Mouse (Mus musculus): Measurements from ENCODE around the gene Olfr1414.

- TF ChIP-seq POLR2A (IDR thresholded peaks at IDR 0.05; ENCODE audit: borderline replicate concordance, insufficient read depth, low read length) (no peak), CTCF (IDR thresholded peaks at IDR 0.05; ENCODE audit: borderline replicate concordance, insufficient read depth, low read depth, low read length) (no peak)
Observed at GRCm38 (mm10) chr1:92523764-92524163, 5.3 kb upstream of the Olfr1414 start.

All from cerebellum, adult 2 months (tissue).